Mouse (Mus musculus) layer of hippocampus, postnatal 25 days (tissue): Measurements from ENCODE around the gene Gpr158. TPM values are rescaled to one million over a fixed set of nuclear protein-coding genes. Genes with fewer than 3 reads are reported as not detected.

ENCODE experiments used
- DNase-seq, 2 experiments: peaks; one replicate each; pipeline ENCODE4 v3.0.0; 2022; ENCODE audit warnings: mixed read lengths in 2 of 2, low spot score in 1 of 2; ENCODE audit errors: extremely low spot score in 1 of 2
- total RNA-seq, 2 experiments: library from RNA; stranded (reverse); gene quantifications; 2 replicates each; pipeline ENCODE4 v1.2.3; 2021

The Gpr158 gene
- total RNA-seq, 2 experiments from 2014 or later, result 77.5 to 78.9 TPM

- DNase-seq, result no peak
Observed at GRCm38 (mm10) chr2:21619180-21619579, 251.8 kb downstream of the Gpr158 start.

GRCm38 (mm10) chr2:21632136-21632535 lies 264.8 kb downstream of the Gpr158 start:
- no peak for DNase-seq

GRCm38 (mm10) chr2:21665721-21666120 lies 298.4 kb downstream of the Gpr158 start:
- no peak for DNase-seq

- DNase-seq, result no peak
Observed at GRCm38 (mm10) chr2:21676084-21676838, 308.9 kb downstream of the Gpr158 start.

- no peak for DNase-seq
Observed at GRCm38 (mm10) chr2:21676839-21677123, 309.4 kb downstream of the Gpr158 start.

GRCm38 (mm10) chr2:21680735-21681270 lies 313.5 kb downstream of the Gpr158 start:
- DNase-seq, result no peak

GRCm38 (mm10) chr2:21684736-21685135 lies 317.4 kb downstream of the Gpr158 start:
- no peak for DNase-seq

- no peak for DNase-seq
Observed at GRCm38 (mm10) chr2:21693128-21693527, 325.8 kb downstream of the Gpr158 start.

GRCm38 (mm10) chr2:21693807-21694594 lies 326.7 kb downstream of the Gpr158 start:
- no peak for DNase-seq

GRCm38 (mm10) chr2:21728075-21728474 lies 360.7 kb downstream of the Gpr158 start:
- DNase-seq, result no peak

GRCm38 (mm10) chr2:21783721-21784120 lies 416.4 kb downstream of the Gpr158 start:
- no peak for DNase-seq

GRCm38 (mm10) chr2:21793156-21793555 lies 425.8 kb downstream of the Gpr158 start:
- no peak for DNase-seq

- no peak for DNase-seq
Observed at GRCm38 (mm10) chr2:21799616-21800015, 432.3 kb downstream of the Gpr158 start.

GRCm38 (mm10) chr2:21800045-21800444 lies 432.7 kb downstream of the Gpr158 start:
- DNase-seq, result no peak

- no peak for DNase-seq
Observed at GRCm38 (mm10) chr2:21808510-21808909, 441.2 kb downstream of the Gpr158 start.

- DNase-seq, result no peak
Observed at GRCm38 (mm10) chr2:21810431-21810830, 443.1 kb downstream of the Gpr158 start.

- DNase-seq, result no peak
Observed at GRCm38 (mm10) chr2:21864061-21864460, 496.7 kb downstream of the Gpr158 start.

Other genes with a start within 250 kb of the Gpr158 start
- 1 to 10 TPM; 1.9 to 2.3 TPM for gene Enkur, start 162.2 kb upstream of the Gpr158 start, total RNA-seq
- gene Thnsl1, start 161.8 kb upstream of the Gpr158 start, total RNA-seq, result 10 to 100 TPM; 20.0 to 20.6 TPM